Mouse (Mus musculus): ENCODE results near the gene Zfp637. TPM values are rescaled to one million over a fixed set of nuclear protein-coding genes. Genes with fewer than 3 reads are reported as not detected.

Gene Zfp637
- 80.9 and 81.9 TPM in 2 replicates for polyA plus RNA-seq (2015; fragmentation: Nextera tagmentation; extraction: Ambion mirVana)

- peaks cover 10% of the 10 kb centered on the region; the same call in 1 of the 2 replicates for H3K36me3 ChIP-seq (ENCODE audit: insufficient read depth, low read length)
- H3K4me2 ChIP-seq (replicated peaks; ENCODE audit: low read depth, low read length): peak within 1 kb of the TSS; percentile 83
- H3K4me3 ChIP-seq (ENCODE audit: low read depth, low read length): peak within 1 kb of the TSS; percentile 89
- peak; percentile 98 for ATAC-seq
- H3K9me3 ChIP-seq (ENCODE audit: low read length): no peaks in the 10 kb centered on the region
- H3K4me1 ChIP-seq (ENCODE audit: insufficient read depth, low read depth, low read length): peaks cover 7% of the 10 kb centered on the region; the same call in 1 of the 2 replicates
- DNase-seq (ENCODE audit: low spot score): peak; percentile 95
- TF ChIP-seq CTCF (IDR thresholded peaks at IDR 0.05): peak; percentile 78
- TF ChIP-seq EP300 (IDR thresholded peaks at IDR 0.05): no peak
- no peaks in the 10 kb centered on the region for H3K27me3 ChIP-seq (replicated peaks; ENCODE audit: insufficient read depth, low read length)
- H3K27ac ChIP-seq (ENCODE audit: low read length): peak within 1 kb of the TSS; percentile 94
- 2% methylated on average over 62 of the region's 66 CpGs for WGBS
- peak within 1 kb of the TSS; percentile 94 for H3K9ac ChIP-seq (replicated peaks; ENCODE audit: low read depth)
Measured at GRCm38 (mm10) chr6:117840686-117841510, at the start of gene Zfp637. Gene Zfp637 (plus strand): TSS chr6:117841180.

DNA sequence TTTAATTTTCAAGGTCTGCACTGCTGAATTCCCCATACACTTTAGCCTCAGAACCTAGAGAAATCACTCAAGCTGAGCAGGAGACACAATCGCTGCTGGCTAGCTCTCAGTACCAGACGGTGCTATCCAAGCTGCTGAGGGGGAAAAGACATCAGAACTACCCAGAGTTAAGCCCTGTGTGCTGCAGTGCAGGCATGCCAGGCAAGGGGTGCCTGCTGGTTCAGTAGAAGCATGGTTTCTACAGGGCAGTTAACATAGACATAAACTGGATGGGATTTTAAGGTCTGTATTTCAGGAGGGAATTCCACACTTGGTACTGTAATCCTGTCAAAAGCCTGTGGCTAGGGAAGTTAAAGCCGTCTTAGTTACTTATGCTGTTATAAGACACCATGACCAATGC lies 45.7 kb upstream of the Zfp637 start:
- H3K27ac ChIP-seq (ENCODE audit: low read length): no peak overlapping the region
- no peak overlapping the region for H3K9ac ChIP-seq (replicated peaks; ENCODE audit: low read depth)
- no peaks in the 10 kb centered on the region for H3K27me3 ChIP-seq (replicated peaks; ENCODE audit: insufficient read depth, low read length)
- no peak for DNase-seq (ENCODE audit: low spot score)
- no peaks in the 10 kb centered on the region for H3K9me3 ChIP-seq (ENCODE audit: low read length)
- H3K4me2 ChIP-seq (replicated peaks; ENCODE audit: low read depth, low read length): no peak overlapping the region
- no peaks in the 10 kb centered on the region for H3K4me1 ChIP-seq (ENCODE audit: insufficient read depth, low read depth, low read length)
- 88% methylated on average over 3 of the region's 3 CpGs for WGBS
- TF ChIP-seq EP300 (IDR thresholded peaks at IDR 0.05): no peak
- no peak for TF ChIP-seq CTCF (IDR thresholded peaks at IDR 0.05)
- H3K36me3 ChIP-seq (ENCODE audit: insufficient read depth, low read length): no peaks in the 10 kb centered on the region
- ATAC-seq: no peak
- no peak overlapping the region for H3K4me3 ChIP-seq (ENCODE audit: low read depth, low read length)

GRCm38 (mm10) chr6:117800824-117801223 lies 40.2 kb upstream of the Zfp637 start:
- 84% methylated on average over 7 of the region's 7 CpGs for WGBS
- DNase-seq (ENCODE audit: low spot score) (no peak), ATAC-seq (no peak)
- Histone ChIP-seq H3K4me2 (replicated peaks; ENCODE audit: low read depth, low read length) (no peak overlapping the region), H3K4me1 (ENCODE audit: insufficient read depth, low read depth, low read length) (no peaks in the 10 kb centered on the region), H3K9me3 (ENCODE audit: low read length) (no peaks in the 10 kb centered on the region), H3K4me3 (ENCODE audit: low read depth, low read length) (no peak overlapping the region), H3K9ac (replicated peaks; ENCODE audit: low read depth) (no peak overlapping the region), H3K36me3 (ENCODE audit: insufficient read depth, low read length) (no peaks in the 10 kb centered on the region), H3K27ac (ENCODE audit: low read length) (no peak overlapping the region), H3K27me3 (replicated peaks; ENCODE audit: insufficient read depth, low read length) (no peaks in the 10 kb centered on the region)
- TF ChIP-seq EP300 (IDR thresholded peaks at IDR 0.05) (no peak), CTCF (IDR thresholded peaks at IDR 0.05) (no peak)

GRCm38 (mm10) chr6:117801801-117802200 lies 39.2 kb upstream of the Zfp637 start:
- no peak overlapping the region for H3K9ac ChIP-seq (replicated peaks; ENCODE audit: low read depth)
- H3K4me1 ChIP-seq (ENCODE audit: insufficient read depth, low read depth, low read length): no peaks in the 10 kb centered on the region
- no peaks in the 10 kb centered on the region for H3K9me3 ChIP-seq (ENCODE audit: low read length)
- no peak overlapping the region for H3K4me3 ChIP-seq (ENCODE audit: low read depth, low read length)
- ATAC-seq (no peak), DNase-seq (ENCODE audit: low spot score) (no peak)
- H3K4me2 ChIP-seq (replicated peaks; ENCODE audit: low read depth, low read length): no peak overlapping the region
- no peak overlapping the region for H3K27ac ChIP-seq (ENCODE audit: low read length)
- TF ChIP-seq CTCF (IDR thresholded peaks at IDR 0.05) (no peak), EP300 (IDR thresholded peaks at IDR 0.05) (no peak)
- H3K36me3 ChIP-seq (ENCODE audit: insufficient read depth, low read length): no peaks in the 10 kb centered on the region
- no peaks in the 10 kb centered on the region for H3K27me3 ChIP-seq (replicated peaks; ENCODE audit: insufficient read depth, low read length)
- 59% methylated on average over 6 of the region's 6 CpGs for WGBS

DNA sequence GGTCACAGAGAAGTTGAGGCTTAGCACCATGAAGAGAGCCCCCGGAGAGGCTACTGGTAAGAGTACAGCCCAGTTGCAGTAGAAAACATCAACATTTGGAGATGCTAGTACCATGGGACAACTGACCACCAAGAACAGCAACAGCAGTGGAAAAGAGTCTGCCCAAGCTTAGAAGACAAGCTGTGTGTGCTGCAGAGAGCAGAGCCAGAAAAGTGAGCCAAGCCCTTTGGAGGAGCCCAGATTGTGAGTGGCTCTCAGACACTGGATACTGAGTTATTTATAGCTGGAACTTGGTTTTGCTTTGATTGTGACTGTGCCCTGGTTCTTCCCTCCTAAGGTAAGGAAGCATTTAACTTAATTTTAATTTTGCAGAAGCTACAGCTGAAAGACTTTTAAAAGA lies 33.2 kb upstream of the Zfp637 start:
- Histone ChIP-seq H3K36me3 (ENCODE audit: insufficient read depth, low read length) (no peaks in the 10 kb centered on the region), H3K4me3 (ENCODE audit: low read depth, low read length) (no peak overlapping the region), H3K4me2 (replicated peaks; ENCODE audit: low read depth, low read length) (no peak overlapping the region), H3K9me3 (ENCODE audit: low read length) (no peaks in the 10 kb centered on the region), H3K4me1 (ENCODE audit: insufficient read depth, low read depth, low read length) (no peaks in the 10 kb centered on the region), H3K9ac (replicated peaks; ENCODE audit: low read depth) (no peak overlapping the region), H3K27ac (ENCODE audit: low read length) (no peak overlapping the region), H3K27me3 (replicated peaks; ENCODE audit: insufficient read depth, low read length) (no peaks in the 10 kb centered on the region)
- no peak for ATAC-seq
- WGBS: 75% methylated on average over 1 of the region's 1 CpGs
- no peak for DNase-seq (ENCODE audit: low spot score)
- TF ChIP-seq CTCF (IDR thresholded peaks at IDR 0.05) (no peak), EP300 (IDR thresholded peaks at IDR 0.05) (no peak)

DNA sequence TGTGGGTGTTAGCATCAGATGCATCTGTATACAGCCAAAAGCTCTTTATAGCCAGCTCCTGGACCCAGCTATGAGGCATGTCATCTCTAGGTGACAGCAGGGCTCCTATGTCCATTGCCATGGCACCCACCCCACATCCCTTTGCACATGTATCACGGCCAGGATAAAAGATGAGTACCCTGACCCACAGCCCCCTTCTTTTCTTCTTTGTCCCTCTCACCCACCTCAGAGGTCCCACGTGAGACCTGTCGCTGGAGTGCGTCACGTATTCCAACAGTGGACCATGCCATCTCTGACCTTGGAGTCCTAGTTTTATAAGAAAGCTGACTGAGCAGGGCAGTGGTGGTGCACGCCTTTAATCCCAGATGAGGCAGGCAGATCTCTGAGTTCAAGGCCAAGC lies 31.2 kb upstream of the Zfp637 start:
- H3K4me3 ChIP-seq (ENCODE audit: low read depth, low read length): no peak overlapping the region
- no peaks in the 10 kb centered on the region for H3K27me3 ChIP-seq (replicated peaks; ENCODE audit: insufficient read depth, low read length)
- 85% methylated on average over 6 of the region's 6 CpGs for WGBS
- no peaks in the 10 kb centered on the region for H3K9me3 ChIP-seq (ENCODE audit: low read length)
- H3K9ac ChIP-seq (replicated peaks; ENCODE audit: low read depth): no peak overlapping the region
- no peaks in the 10 kb centered on the region for H3K4me1 ChIP-seq (ENCODE audit: insufficient read depth, low read depth, low read length)
- H3K27ac ChIP-seq (ENCODE audit: low read length): no peak overlapping the region
- H3K36me3 ChIP-seq (ENCODE audit: insufficient read depth, low read length): no peaks in the 10 kb centered on the region
- H3K4me2 ChIP-seq (replicated peaks; ENCODE audit: low read depth, low read length): no peak overlapping the region
- DNase-seq (ENCODE audit: low spot score) (no peak), ATAC-seq (no peak)
- TF ChIP-seq CTCF (IDR thresholded peaks at IDR 0.05) (no peak), EP300 (IDR thresholded peaks at IDR 0.05) (no peak)

Data from lung, postnatal 0 days (tissue).